ENCODE assay signal across 11 mouse cellular contexts in genomic region chr16:5766771-5767421, GRCm38 (mm10).
DNase-seq lines count a peak whose midpoint lies in the region; ATAC-seq lines count a peak whose summit lies in the region.
"Had no signal": no experiment of that assay in that cellular context is flagged by ENCODE, and none has a peak within 500 bp of the region (broad histone marks: within the 10 kb centered on the region; RNA-seq: fewer than 3 reads in every experiment).

No protein-coding gene starts in this region.

- DNase-seq in forebrain, embryonic 10.5 days (ENCODE audit: extremely low spot score, low spot score), result no peak
- peak; percentile 7 for DNase-seq in retina, postnatal 1 day
- DNase-seq in retina, embryonic 14.5 days (ENCODE audit: low spot score), result no peak
- DNase-seq in midbrain, embryonic 14.5 days, result peak; percentile 76
- peak; percentile 53 for DNase-seq in telencephalon, adult 2 months (ENCODE audit: low read depth, low spot score)
- DNase-seq in kidney, postnatal 36 days, result no peak
- DNase-seq in kidney, adult 8-10 months, result no peak
- DNase-seq: kidney, postnatal 14 days; liver had no signal

- peak; percentile 88; the same call in 1 of the 2 replicates for ATAC-seq in forebrain, embryonic 13.5 days
- peak; percentile 34; the same call in 1 of the 2 replicates for ATAC-seq in midbrain, embryonic 14.5 days (ENCODE audit: low FRiP score, low TSS enrichment)

- H3K9ac ChIP-seq in forebrain, embryonic 13.5 days, result no peak overlapping the region
- H3K9ac ChIP-seq in midbrain, embryonic 14.5 days (replicated peaks; ENCODE audit: low read length), result no peak overlapping the region
- H3K9ac ChIP-seq: heart, embryonic 12.5 days had no signal

- 67% methylated on average over 19 of the region's 19 CpGs for WGBS in forebrain, embryonic 13.5 days
- 88% methylated on average over 19 of the region's 19 CpGs for WGBS in forebrain, embryonic 10.5 days
- WGBS in midbrain, embryonic 14.5 days, result 38% methylated on average over 19 of the region's 19 CpGs

- no peaks in the 10 kb centered on the region for H3K36me3 ChIP-seq in forebrain, embryonic 13.5 days (ENCODE audit: poor library complexity, severe bottlenecking)
- H3K36me3 ChIP-seq in forebrain, embryonic 10.5 days (replicated peaks), result no peaks in the 10 kb centered on the region
- H3K36me3 ChIP-seq in midbrain, embryonic 14.5 days (ENCODE audit: control insufficient read depth, insufficient read depth, low read length), result no peaks in the 10 kb centered on the region
- H3K36me3 ChIP-seq: heart, embryonic 12.5 days had no signal

- H3K4me1 ChIP-seq in forebrain, embryonic 13.5 days, result no peaks in the 10 kb centered on the region
- no peaks in the 10 kb centered on the region for H3K4me1 ChIP-seq in forebrain, embryonic 10.5 days
- H3K4me1 ChIP-seq in midbrain, embryonic 14.5 days (ENCODE audit: control insufficient read depth, insufficient read depth, low read length), result no peaks in the 10 kb centered on the region; the same call in 1 of the 2 replicates
- H3K4me1 ChIP-seq: heart, embryonic 12.5 days had no signal

- H3K27me3 ChIP-seq in forebrain, embryonic 13.5 days, result no peaks in the 10 kb centered on the region
- H3K27me3 ChIP-seq in forebrain, embryonic 10.5 days (ENCODE audit: poor library complexity, severe bottlenecking), result no peaks in the 10 kb centered on the region
- H3K27me3 ChIP-seq in midbrain, embryonic 14.5 days (ENCODE audit: control insufficient read depth, insufficient read depth, low read length), result no peaks in the 10 kb centered on the region
- H3K27me3 ChIP-seq: heart, embryonic 12.5 days had no signal

- H3K4me2 ChIP-seq in forebrain, embryonic 13.5 days, result no peak overlapping the region
- no peak overlapping the region for H3K4me2 ChIP-seq in midbrain, embryonic 14.5 days (ENCODE audit: low read length)
- H3K4me2 ChIP-seq: heart, embryonic 12.5 days had no signal

- no peaks in the 10 kb centered on the region for H3K9me3 ChIP-seq in forebrain, embryonic 13.5 days (replicated peaks)
- no peaks in the 10 kb centered on the region for H3K9me3 ChIP-seq in forebrain, embryonic 10.5 days
- H3K9me3 ChIP-seq in midbrain, embryonic 14.5 days (ENCODE audit: control insufficient read depth, low read length), result no peaks in the 10 kb centered on the region
- H3K9me3 ChIP-seq: heart, embryonic 12.5 days had no signal

- H3K27ac ChIP-seq in forebrain, embryonic 13.5 days, result peak overlapping the region; percentile 73
- H3K27ac ChIP-seq in forebrain, embryonic 10.5 days, result no peak overlapping the region
- H3K27ac ChIP-seq in midbrain, embryonic 14.5 days (replicated peaks; ENCODE audit: low read depth, low read length), result peak overlapping the region; percentile 77

- no peak overlapping the region for H3K4me3 ChIP-seq in forebrain, embryonic 13.5 days
- no peak overlapping the region for H3K4me3 ChIP-seq in forebrain, embryonic 10.5 days
- no peak overlapping the region for H3K4me3 ChIP-seq in midbrain, embryonic 14.5 days (replicated peaks; ENCODE audit: low read depth, low read length)
- H3K4me3 ChIP-seq: heart, embryonic 12.5 days had no signal

Comparison
In these comparisons a context has a peak if more than half of its experiments do, and no peak if none do; other contexts are left out.
1. DNase-seq: peak in retina, postnatal 1 day (single experiment), midbrain, embryonic 14.5 days (single experiment) and telencephalon, adult 2 months (single experiment); none in forebrain, embryonic 10.5 days (single experiment), retina, embryonic 14.5 days (single experiment), kidney, postnatal 36 days (0 of 2) and kidney, adult 8-10 months (0 of 2).